ENCODE assay signal across 10 mouse cellular contexts in genomic region chr1:184005315-184006058, GRCm38 (mm10). TPM values are rescaled to one million over a fixed set of nuclear protein-coding genes. Genes with fewer than 3 reads are reported as not detected.
DNase-seq lines count a peak whose midpoint lies in the region; ATAC-seq and TF ChIP-seq lines count a peak whose summit lies in the region.
"Had no signal": no experiment of that assay in that cellular context is flagged by ENCODE, and none has a peak within 500 bp of the region (broad histone marks: within the 10 kb centered on the region; RNA-seq: fewer than 3 reads in every experiment).

No protein-coding gene starts in this region.

- peak overlapping the region; percentile 76 for H3K27ac ChIP-seq in spleen, adult 2 months (ENCODE audit: insufficient read depth, low read length)
- no peak overlapping the region for H3K27ac ChIP-seq in kidney, embryonic 14.5 days (ENCODE audit: low read depth, low read length)
- no peak overlapping the region for H3K27ac ChIP-seq in hindbrain, postnatal 0 days
- H3K27ac ChIP-seq: hindbrain, embryonic 15.5 days; limb, embryonic 12.5 days; macrophage had no signal

- peaks cover 21% of the 10 kb centered on the region; the same call in 1 of the 2 replicates for H3K4me1 ChIP-seq in spleen, adult 2 months (ENCODE audit: control insufficient read depth, insufficient read depth, insufficient read length)
- H3K4me1 ChIP-seq in kidney, embryonic 14.5 days (ENCODE audit: control insufficient read depth, insufficient read depth, low read length), result no peaks in the 10 kb centered on the region
- no peaks in the 10 kb centered on the region for H3K4me1 ChIP-seq in hindbrain, postnatal 0 days (ENCODE audit: insufficient read depth, low read length)
- H3K4me1 ChIP-seq: hindbrain, embryonic 15.5 days had no signal

- 11% methylated on average over 6 of the region's 6 CpGs for WGBS in spleen, adult 2 months
- WGBS in kidney, embryonic 14.5 days, result 61% methylated on average over 6 of the region's 6 CpGs
- 76% methylated on average over 6 of the region's 6 CpGs for WGBS in hindbrain, postnatal 0 days

- ATAC-seq in granulocyte monocyte progenitor cell, adult 5-6 weeks (replicated peaks; ENCODE audit: poor library complexity, severe bottlenecking), result peak; percentile 53
- ATAC-seq in neutrophil, adult 5-6 weeks (ENCODE audit: extremely low read depth, insufficient number of reproducible peaks, low FRiP score, poor library complexity, severe bottlenecking), result peak; percentile 65; the same call in 1 of the 2 replicates
- ATAC-seq in kidney, embryonic 14.5 days (ENCODE audit: low FRiP score, low TSS enrichment), result no peak
- no peak for ATAC-seq in hindbrain, postnatal 0 days

- peak; percentile 56 to 69 for DNase-seq in spleen, adult 2 months (ENCODE audit: low read depth in 1 of 2, low spot score in 2 of 2)
- no peak for DNase-seq in spleen, postnatal 4 days (ENCODE audit: low spot score in 2 of 2)
- no peak for DNase-seq in retina, postnatal 1 day
- DNase-seq in hindbrain, postnatal 0 days (ENCODE audit: low spot score), result no peak

- no peak for TF ChIP-seq CTCF in spleen, adult 2 months (IDR thresholded peaks at IDR 0.05; ENCODE audit: extremely low read depth, insufficient read depth, insufficient read length, insufficient replicate concordance)
- no peak for TF ChIP-seq CTCF in hindbrain, postnatal 0 days (IDR thresholded peaks at IDR 0.05; ENCODE audit: low read depth)

- no peaks in the 10 kb centered on the region for H3K36me3 ChIP-seq in spleen, adult 2 months (ENCODE audit: control insufficient read depth, insufficient read depth, low read length)
- H3K36me3 ChIP-seq in kidney, embryonic 14.5 days (ENCODE audit: control insufficient read depth, insufficient read depth, low read length), result no peaks in the 10 kb centered on the region
- H3K36me3 ChIP-seq in hindbrain, postnatal 0 days (ENCODE audit: insufficient read depth, low read length), result no peaks in the 10 kb centered on the region
- H3K36me3 ChIP-seq: hindbrain, embryonic 15.5 days; limb, embryonic 12.5 days had no signal

- no peaks in the 10 kb centered on the region for H3K9me3 ChIP-seq in kidney, embryonic 14.5 days (ENCODE audit: control insufficient read depth, low read length)
- H3K9me3 ChIP-seq in hindbrain, postnatal 0 days (ENCODE audit: low read length), result no peaks in the 10 kb centered on the region
- H3K9me3 ChIP-seq: hindbrain, embryonic 15.5 days; limb, embryonic 12.5 days had no signal

- H3K27me3 ChIP-seq in spleen, adult 2 months (ENCODE audit: control insufficient read depth, insufficient read depth, low read length), result no peaks in the 10 kb centered on the region
- H3K27me3 ChIP-seq in kidney, embryonic 14.5 days (ENCODE audit: control insufficient read depth, insufficient read depth, low read length), result no peaks in the 10 kb centered on the region
- no peaks in the 10 kb centered on the region for H3K27me3 ChIP-seq in hindbrain, postnatal 0 days (ENCODE audit: insufficient read depth, low read length)
- H3K27me3 ChIP-seq: hindbrain, embryonic 15.5 days; limb, embryonic 12.5 days had no signal

- H3K4me2 ChIP-seq in kidney, embryonic 14.5 days (replicated peaks; ENCODE audit: low read depth, low read length), result no peak overlapping the region
- H3K4me2 ChIP-seq in hindbrain, postnatal 0 days (ENCODE audit: low read depth, low read length), result no peak overlapping the region
- H3K4me2 ChIP-seq: hindbrain, embryonic 15.5 days; limb, embryonic 12.5 days had no signal

- no peak overlapping the region for H3K9ac ChIP-seq in kidney, embryonic 14.5 days (ENCODE audit: low read depth, low read length)
- H3K9ac ChIP-seq in hindbrain, postnatal 0 days (replicated peaks; ENCODE audit: low read length), result no peak overlapping the region
- H3K9ac ChIP-seq: hindbrain, embryonic 15.5 days; limb, embryonic 12.5 days had no signal

- TF ChIP-seq POLR2A in spleen, adult 2 months (IDR thresholded peaks at IDR 0.05; ENCODE audit: low read depth, low read length), result no peak

- H3K4me3 ChIP-seq in spleen, adult 2 months (ENCODE audit: extremely low read depth, insufficient read depth, insufficient read length), result no peak overlapping the region
- no peak overlapping the region for H3K4me3 ChIP-seq in kidney, embryonic 14.5 days (ENCODE audit: low read length)
- H3K4me3 ChIP-seq in hindbrain, postnatal 0 days (ENCODE audit: low read length), result no peak overlapping the region
- H3K4me3 ChIP-seq: hindbrain, embryonic 15.5 days; limb, embryonic 12.5 days had no signal

RNA-seq across cellular contexts. Expression of gene Dusp10, which starts 7.6 kb away (rescaled TPM):
- polyA plus RNA-seq in spleen, adult 2 months (2012; rRNA removed), result 23.4 and 33.8 TPM in 2 replicates
- total RNA-seq in granulocyte monocyte progenitor cell, adult 5-6 weeks (2014; fragmentation: Nextera tagmentation), result 0.96 and 1.4 TPM in 2 replicates
- total RNA-seq in granulocyte monocyte progenitor cell, adult 5-6 weeks (2017), result 2.8 and 5.8 TPM in 2 replicates
- 15.5 and 16.5 TPM in 2 replicates for total RNA-seq in neutrophil, adult 5-6 weeks (2017)
- polyA plus RNA-seq in kidney, embryonic 14.5 days (2014; fragmentation: Nextera tagmentation; extraction: Ambion mirVana), result 4.0 and 5.9 TPM in 2 replicates
- 10.0 and 11.7 TPM in 2 replicates for total RNA-seq in hindbrain, postnatal 0 days (2014; rRNA removed)
- polyA plus RNA-seq in hindbrain, postnatal 0 days (2015; fragmentation: Nextera tagmentation; extraction: Ambion mirVana), result 6.3 and 6.5 TPM in 2 replicates

RNA-seq across cellular contexts. Expression of gene 1700056E22Rik, which starts 28.6 kb away (rescaled TPM):
- 1.8 and 3.3 TPM in 2 replicates for polyA plus RNA-seq in spleen, adult 2 months (2012; rRNA removed)
- total RNA-seq in granulocyte monocyte progenitor cell, adult 5-6 weeks (2014; fragmentation: Nextera tagmentation), result not detected in 2 replicates
- total RNA-seq in granulocyte monocyte progenitor cell, adult 5-6 weeks (2017), result 0.95 TPM in 1 of 2 replicates, not detected in the other
- 5.3 and 6.5 TPM in 2 replicates for total RNA-seq in neutrophil, adult 5-6 weeks (2017)
- polyA plus RNA-seq in kidney, embryonic 14.5 days (2014; fragmentation: Nextera tagmentation; extraction: Ambion mirVana), result 1.4 and 2.0 TPM in 2 replicates
- total RNA-seq in hindbrain, postnatal 0 days (2014; rRNA removed), result 1.0 and 1.2 TPM in 2 replicates
- 1.3 and 1.7 TPM in 2 replicates for polyA plus RNA-seq in hindbrain, postnatal 0 days (2015; fragmentation: Nextera tagmentation; extraction: Ambion mirVana)

Comparison
In these comparisons a context has a peak if more than half of its experiments do, and no peak if none do; other contexts are left out.
1. DNase-seq: peak in spleen, adult 2 months (2 of 2); none in spleen, postnatal 4 days (0 of 2), retina, postnatal 1 day (single experiment) and hindbrain, postnatal 0 days (single experiment).
2. ATAC-seq: peak in granulocyte monocyte progenitor cell, adult 5-6 weeks (single experiment) and neutrophil, adult 5-6 weeks (single experiment); none in kidney, embryonic 14.5 days (single experiment) and hindbrain, postnatal 0 days (single experiment).